Mouse (Mus musculus): ENCODE data around the gene Vmn1r60.
"Not testable (repeated sequence)": the region's sequence is repeated elsewhere in the genome, so short reads cannot be mapped to it uniquely, and the experiment has no call there.

The Vmn1r60 gene

DNA sequence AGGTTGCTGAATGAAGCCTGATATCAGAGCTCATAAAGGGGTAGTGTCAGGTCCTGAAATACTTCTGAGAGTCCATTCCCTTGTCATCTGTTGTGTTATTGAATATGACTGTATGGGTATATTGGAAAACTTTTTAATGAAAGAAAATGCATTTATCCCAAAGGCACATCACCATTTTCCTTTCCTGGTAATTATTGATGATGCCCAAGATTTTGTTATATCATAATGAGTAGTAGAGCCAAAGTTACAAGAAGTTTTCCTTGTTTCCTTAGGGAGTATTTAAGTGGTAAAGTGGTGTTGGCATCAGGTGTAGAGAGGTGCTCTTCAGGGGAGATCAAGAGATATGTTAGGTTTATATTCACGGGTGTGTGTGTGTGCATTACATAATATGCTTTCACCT, at the start of gene Vmn1r60:
Vmn1r60 (minus strand) TSS at position 101 of the 400 bp plus-strand sequence.
- not testable (repeated sequence) for DNase-seq (ENCODE audit: low spot score)

- DNase-seq (ENCODE audit: low spot score): not testable (repeated sequence)
Measured at GRCm38 (mm10) chr7:5540770-5541436, 6.2 kb downstream of the Vmn1r60 start.

GRCm38 (mm10) chr7:5493856-5494255, 53.3 kb downstream of the Vmn1r60 start, which contains the start of gene Vmn2r28:
Gene Vmn2r28 (minus strand): TSS chr7:5493956.
- not testable (repeated sequence) for DNase-seq (ENCODE audit: low spot score)

Data from retina, embryonic 14.5 days (tissue).